Mouse (Mus musculus): ENCODE measurements around the gene Isca2. TPM values are rescaled to one million over a fixed set of nuclear protein-coding genes. Genes with fewer than 3 reads are reported as not detected.

Gene Isca2
- total RNA-seq, 4 experiments from 2014 or later = 53.6 to 69.2 (median 65.4) TPM

DNA sequence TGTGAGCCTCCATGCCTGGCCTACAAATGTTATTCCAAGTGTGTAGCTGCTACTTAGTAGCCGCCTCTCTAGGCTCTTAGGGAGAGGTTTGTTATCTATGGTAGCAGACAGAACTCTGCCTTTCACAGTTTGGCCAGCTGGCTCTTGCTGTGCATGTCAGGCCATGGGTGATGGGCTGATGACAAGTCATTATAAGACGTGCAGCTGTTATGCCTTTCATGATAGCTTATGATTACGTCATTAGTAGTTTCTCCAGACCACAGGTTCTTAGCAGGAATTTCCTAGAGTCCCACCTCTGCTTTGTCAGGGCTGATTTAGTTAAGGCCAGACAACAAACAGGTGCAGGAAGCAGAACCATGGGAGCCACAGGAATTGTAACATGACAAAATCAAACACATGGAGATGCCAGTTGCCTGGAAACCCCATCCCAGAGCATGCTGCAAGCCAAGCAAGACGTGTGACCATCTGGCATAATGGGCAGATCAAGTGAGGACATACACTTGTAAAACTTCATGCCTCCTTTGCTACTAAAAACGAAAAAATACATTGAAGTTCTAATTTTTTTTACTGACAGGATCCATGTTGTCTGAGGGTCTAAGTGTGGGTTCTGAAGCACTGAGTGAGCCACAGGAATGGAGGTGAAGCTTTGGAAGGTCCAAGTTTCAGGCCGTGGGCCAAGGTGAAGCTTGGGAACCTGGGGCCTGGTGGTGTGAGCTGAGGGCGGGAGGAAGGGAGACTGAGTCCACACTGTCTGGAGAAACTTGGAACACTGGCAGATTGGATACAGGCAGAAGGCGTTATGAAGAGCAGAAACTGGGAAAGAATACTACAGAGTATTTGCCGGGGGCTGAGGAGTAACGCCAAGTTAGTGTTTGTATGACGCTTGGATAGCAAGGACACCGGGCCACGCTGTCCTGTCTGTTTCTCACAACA is 46.5 kb downstream of the Isca2 start:
- DNase-seq = no peak

- DNase-seq = no peak
Observed at GRCm38 (mm10) chr12:84823601-84824000, 50.5 kb downstream of the Isca2 start.

GRCm38 (mm10) chr12:84824203-84824602 is 51.2 kb downstream of the Isca2 start:
- no peak for DNase-seq

Other genes with a start within 250 kb of the Isca2 start
- under 1 TPM in 1 of 4 experiments, not detected in 3; 0.08 TPM for gene Vsx2, start 203.5 kb upstream of the Isca2 start, total RNA-seq (2022)
- 10 to 100 TPM; 10.9 to 16.3 (median 13.8) TPM for gene Abcd4, start 155.8 kb upstream of the Isca2 start, total RNA-seq (2022)
- not detected for gene Vrtn, start 132.2 kb upstream of the Isca2 start, total RNA-seq (2022)
- not detected for gene Syndig1l, start 74.4 kb upstream of the Isca2 start, total RNA-seq (2022)
- 100 to 1,000 TPM in 1 of 4 experiments, 10 to 100 TPM in 3; 79.8 to 105 (median 86.2) TPM for gene Npc2, start 99 bp upstream of the Isca2 start, total RNA-seq (2022)
- 1 to 10 TPM; 1.6 to 7.3 (median 5.3) TPM for gene Ltbp2, start 103.3 kb downstream of the Isca2 start, total RNA-seq (2022)
- 100 to 1,000 TPM in 1 of 4 experiments, 10 to 100 TPM in 3; 74.7 to 101 (median 92.7) TPM for gene Fcf1, start 197.6 kb downstream of the Isca2 start, total RNA-seq (2022)
- 10 to 100 TPM; 37.9 to 47.3 (median 42.6) TPM for gene Arel1, start 197.6 kb downstream of the Isca2 start, total RNA-seq (2022)
- 10 to 100 TPM; 49.2 to 81.8 (median 54.0) TPM for gene Ylpm1, start 223.1 kb downstream of the Isca2 start, total RNA-seq (2022)